Mouse (Mus musculus) E14TG2a.4 (cell line): ENCODE measurements around the gene Mapt.

Source experiments
- CTCF ChIP-seq: conservative IDR thresholded peaks from 2 replicates; pipeline ENCODE4 v1.5.1; 2014; ENCODE audit warnings: low read length
- NANOG ChIP-seq: IDR thresholded peaks from 2 replicates; pipeline ENCODE4 v1.6.1; 2014; ENCODE audit warnings: borderline replicate concordance, low read length, mixed read lengths
- POU5F1 ChIP-seq: IDR thresholded peaks from 2 replicates; pipeline ENCODE4 v1.6.1; 2014; ENCODE audit warnings: low read length, borderline replicate concordance

- TF ChIP-seq CTCF (0 out of 2 replicates have a peak, but pooled peaks have one; percentile 3), NANOG (no peak), POU5F1 (no peak)
Measured at GRCm38 (mm10) chr11:104237226-104237625, 6.0 kb downstream of the Mapt start.
